Mouse (Mus musculus): ENCODE measurements at regions not wholly inside any gene's neighbourhood (a gene's known extent, or its start where the extent isn't known, plus 50 kb on each side); places are given as distances from the start of the nearest gene placed in this dataset.
A peak's percentile ranks its signal among the peaks of the same experiment; 100 is the strongest.
"Not testable (repeated sequence)": the region's sequence is repeated elsewhere in the genome, so short reads cannot be mapped to it uniquely, and the experiment has no call there.

GRCm38 (mm10) chr1:112785135-112785681 lies 920.5 kb upstream of the Dsel start:
- no peak for DNase-seq (ENCODE audit: low spot score in 2 of 2)

- no peak for DNase-seq (ENCODE audit: low spot score in 2 of 2)
Measured at GRCm38 (mm10) chr1:112779801-112780200, 915.1 kb upstream of the Dsel start.

DNA sequence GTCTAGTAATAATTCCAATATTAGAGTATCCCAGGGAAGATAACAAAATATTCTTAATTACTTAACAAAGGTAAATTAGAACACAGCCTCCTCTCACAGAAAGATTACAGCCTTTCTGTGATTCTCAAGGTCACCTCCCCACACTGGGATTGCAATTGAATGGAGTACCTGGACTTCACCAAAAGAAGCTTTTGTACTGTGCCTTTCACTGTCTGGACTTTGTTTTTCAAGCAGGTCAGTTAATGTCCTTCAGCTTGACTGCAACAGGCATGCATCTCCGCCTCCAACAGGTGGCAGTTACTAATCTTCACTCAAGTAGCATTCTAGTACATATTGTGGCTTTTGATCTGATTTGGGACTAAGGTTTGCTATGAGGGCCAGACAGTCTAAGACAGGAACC lies 913.8 kb upstream of the Dsel start:
- no peak for DNase-seq (ENCODE audit: low spot score in 2 of 2)

GRCm38 (mm10) chr1:112750643-112751042 lies 885.9 kb upstream of the Dsel start:
- not testable (repeated sequence) for DNase-seq (ENCODE audit: low spot score in 2 of 2)

GRCm38 (mm10) chr1:112748497-112748896 lies 883.8 kb upstream of the Dsel start:
- no peak for DNase-seq (ENCODE audit: low spot score in 2 of 2)

- DNase-seq (ENCODE audit: low spot score in 2 of 2), result peak in 1 of 2 experiments; percentile 39
Measured at GRCm38 (mm10) chr1:112703939-112704338, 839.2 kb upstream of the Dsel start.

DNA sequence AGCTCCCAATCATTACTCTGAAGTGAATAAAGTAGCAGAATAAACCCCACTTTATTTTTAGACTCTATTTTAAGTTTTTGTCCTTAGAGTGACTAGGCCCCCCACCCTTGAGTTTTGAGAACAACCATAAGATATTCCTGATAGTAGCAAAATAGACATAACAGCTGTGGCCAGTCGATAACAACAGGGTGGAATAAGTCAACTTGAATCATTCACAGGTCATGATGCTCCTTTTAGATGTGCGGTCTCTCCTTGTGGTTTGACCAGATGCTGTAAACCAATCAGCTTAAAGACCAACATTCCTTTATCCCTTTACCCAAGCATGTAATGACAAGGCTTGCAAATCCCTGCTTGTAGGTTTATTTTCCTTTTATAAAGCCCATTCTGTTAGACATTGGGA lies 794.2 kb upstream of the Dsel start:
- DNase-seq (ENCODE audit: low spot score in 2 of 2), result no peak

DNA sequence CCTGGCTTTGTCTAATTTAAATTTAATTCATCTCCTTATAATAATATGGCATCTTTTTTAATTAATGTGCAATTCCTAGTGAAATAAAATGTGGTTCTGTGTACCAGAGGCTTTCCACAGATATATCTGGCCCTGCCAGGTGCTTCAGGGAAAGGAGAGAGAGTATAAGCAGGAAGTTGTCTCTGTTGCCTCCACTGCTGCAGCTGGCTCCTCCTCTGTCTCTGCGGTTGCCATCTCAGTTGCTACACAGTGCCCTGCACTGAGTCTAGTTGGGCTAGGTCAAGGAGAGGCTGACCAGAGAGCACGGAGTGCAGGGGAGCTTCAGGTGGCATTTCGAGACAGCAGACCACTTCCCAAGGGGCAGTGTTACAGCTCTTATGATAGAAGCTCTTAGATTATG lies 773.6 kb upstream of the Dsel start:
- DNase-seq (ENCODE audit: low spot score in 2 of 2), result no peak
